Mouse (Mus musculus) yolk sac, embryonic 10.5 days (tissue): Measurements from ENCODE around the gene Cldn10.

ENCODE experiments used
- DNase-seq: peaks from one replicate; pipeline ENCODE4 v3.0.0-alpha.2; 2017; ENCODE audit warnings: low spot score

The Cldn10 gene

GRCm38 (mm10) chr14:118910332-118911222 is 122.9 kb downstream of the Cldn10 start:
- DNase-seq: peak; percentile 59

DNA sequence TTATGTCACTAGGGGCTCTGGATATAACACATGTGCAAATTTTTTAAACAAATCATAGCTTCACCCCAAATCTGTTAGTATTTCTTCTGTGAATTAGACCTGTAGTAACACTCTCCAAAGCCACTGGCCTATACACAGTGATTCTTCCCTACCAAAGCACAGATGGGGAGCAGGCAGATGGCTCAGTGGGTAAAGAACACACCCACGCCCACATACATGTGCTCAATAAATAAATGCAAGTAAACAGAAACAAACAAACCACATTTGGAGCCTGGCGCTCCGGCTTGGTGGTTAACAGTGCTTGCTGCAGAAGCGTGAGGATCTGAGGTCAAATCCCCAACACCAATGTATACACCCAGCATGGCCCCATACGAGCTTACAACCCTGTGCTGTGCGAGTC is 123.8 kb downstream of the Cldn10 start:
- DNase-seq: no peak

GRCm38 (mm10) chr14:118913651-118914050 is 125.9 kb downstream of the Cldn10 start:
- DNase-seq: no peak

DNA sequence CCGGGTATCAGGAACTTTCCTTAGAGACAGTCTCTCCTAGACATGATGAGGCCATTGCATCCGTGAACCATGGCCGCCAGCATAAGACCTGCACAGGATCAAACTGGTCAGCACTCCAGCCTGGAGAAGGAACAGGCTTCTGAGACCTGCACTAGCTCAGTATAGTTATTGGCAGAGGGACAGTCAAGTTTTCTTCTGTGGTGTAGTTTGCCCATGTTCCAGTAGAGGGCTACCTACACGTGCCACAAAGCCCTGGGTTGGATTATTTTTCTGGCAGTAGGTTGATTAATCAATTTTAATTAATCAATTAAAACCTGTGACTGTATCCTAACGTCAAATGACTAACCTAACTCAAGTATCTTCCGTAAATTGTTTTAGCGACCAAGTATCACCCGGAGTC is 131.3 kb downstream of the Cldn10 start:
- DNase-seq: no peak

- no peak for DNase-seq
Observed at GRCm38 (mm10) chr14:118920654-118921053, 132.9 kb downstream of the Cldn10 start.

DNA sequence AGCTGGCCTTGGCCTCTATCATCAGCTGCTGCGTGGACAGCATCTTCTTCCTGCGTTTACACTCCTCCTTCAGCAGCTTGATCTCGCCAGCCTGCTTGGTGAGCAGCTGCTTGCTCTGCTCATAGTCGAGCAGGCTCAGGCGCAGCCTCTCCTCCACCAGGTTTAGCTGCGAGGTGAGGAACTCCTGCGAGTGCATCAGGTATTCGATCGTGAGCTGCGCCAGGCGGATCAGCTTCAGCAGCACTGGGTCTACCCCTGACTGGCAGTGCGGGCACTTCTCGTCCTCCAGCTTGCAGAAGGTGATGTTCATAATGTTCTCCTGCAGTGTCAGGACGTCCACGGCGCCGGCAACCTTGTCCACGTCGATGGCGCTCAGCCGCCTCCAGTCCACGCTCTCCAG is 134.5 kb downstream of the Cldn10 start:
- no peak for DNase-seq

- DNase-seq: peak; percentile 41
Observed at GRCm38 (mm10) chr14:118922667-118923184, 135.0 kb downstream of the Cldn10 start.
